Mouse (Mus musculus) bone marrow macrophage, adult 2 months (primary cell): Measurements from ENCODE around the gene Ankmy2. TPM values are rescaled to one million over a fixed set of nuclear protein-coding genes. Genes with fewer than 3 reads are reported as not detected.
"Not testable (repeated sequence)": the region's sequence is repeated elsewhere in the genome, so short reads cannot be mapped to it uniquely, and the experiment has no call there.

Experiments used
- H3K27ac ChIP-seq: 2 replicates; pipeline ENCODE4 v1.5.1; 2012; ENCODE audit warnings: low read depth, low read length; ENCODE audit not compliant: insufficient read depth
- H3K4me1 ChIP-seq: 2 replicates; pipeline ENCODE4 v1.6.1; 2012; ENCODE audit warnings: low read length; ENCODE audit not compliant: control insufficient read depth, insufficient read depth
- H3K4me3 ChIP-seq: 2 replicates; pipeline ENCODE4 v1.5.1; 2012; ENCODE audit warnings: mild to moderate bottlenecking, low read length, moderate library complexity; ENCODE audit not compliant: insufficient read depth
- CTCF ChIP-seq: IDR thresholded peaks from 2 replicates; pipeline ENCODE4 v1.5.1; 2012; ENCODE audit warnings: low read depth, mild to moderate bottlenecking, low read length, moderate library complexity
- POLR2A ChIP-seq: IDR thresholded peaks from 2 replicates; pipeline ENCODE4 v1.6.1; 2012; ENCODE audit warnings: mild to moderate bottlenecking, low read depth, low read length, borderline replicate concordance
- polyA plus RNA-seq: library from polyadenylated mRNA; stranded (reverse); fragments of >200 nt; gene quantifications from 2 replicates; pipeline ENCODE4 v1.2.4, GENCODE M21; 2012; ENCODE audit not compliant: missing spikeins, insufficient read depth, insufficient read length

Gene Ankmy2
- polyA plus RNA-seq, 1 experiment = 17.2 TPM

DNA sequence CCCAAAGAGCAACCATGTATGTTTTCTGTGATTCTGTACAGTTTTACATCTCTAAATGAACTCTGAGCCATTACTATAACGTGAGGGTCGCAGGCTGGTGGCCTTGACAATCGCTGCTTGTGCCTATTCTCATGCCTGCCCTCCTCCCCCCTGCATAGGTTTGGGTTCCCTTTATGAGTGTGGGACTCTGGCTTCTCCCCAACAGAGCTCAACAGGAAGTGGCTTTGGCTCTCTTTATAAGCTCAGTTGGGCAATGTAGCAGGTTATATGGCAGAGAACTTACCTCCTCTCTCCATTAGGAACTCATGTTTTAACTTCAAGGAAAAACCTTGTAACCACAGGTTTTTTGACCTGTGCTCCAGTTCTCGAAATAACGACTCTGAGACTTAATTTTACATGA is 33.4 kb downstream of the Ankmy2 start:
- Histone ChIP-seq H3K4me1 (peaks cover 26% of the 10 kb centered on the region), H3K4me3 (no peak overlapping the region), H3K27ac (no peak overlapping the region)
- no peak for TF ChIP-seq POLR2A
- TF ChIP-seq CTCF = no peak

- no peak overlapping the region for H3K4me3 ChIP-seq
- H3K4me1 ChIP-seq = peaks cover 7% of the 10 kb centered on the region
- no peak for TF ChIP-seq POLR2A
- no peak for TF ChIP-seq CTCF
- no peak overlapping the region for H3K27ac ChIP-seq
Measured at GRCm38 (mm10) chr12:36194976-36195375, 38.1 kb downstream of the Ankmy2 start.

DNA sequence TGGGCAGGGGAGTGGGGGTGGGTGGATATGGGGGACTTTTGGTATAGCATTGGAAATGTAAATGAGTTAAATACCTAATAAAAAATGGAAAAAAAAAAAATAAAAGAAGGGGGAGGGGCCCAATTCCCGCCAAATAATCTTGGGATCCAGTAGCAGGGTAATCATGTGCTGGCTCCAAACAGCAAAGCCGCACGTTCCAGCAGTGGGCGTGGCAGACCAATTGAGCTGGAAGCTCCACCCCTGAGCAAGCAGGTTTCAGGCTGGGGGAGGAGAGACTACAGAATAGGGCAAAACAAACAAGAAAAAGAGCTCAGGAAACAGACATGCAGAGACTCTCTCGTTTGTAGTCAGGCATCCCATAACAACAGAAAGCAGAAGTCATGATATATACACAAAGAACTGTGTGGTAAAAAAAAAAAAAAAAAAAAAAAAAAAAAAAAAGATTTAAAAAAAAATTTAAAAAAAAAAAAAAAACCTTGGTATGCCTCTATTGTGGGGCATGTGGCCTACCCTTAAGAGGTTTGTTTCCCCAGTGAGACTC is 48.7 kb downstream of the Ankmy2 start:
- H3K27ac ChIP-seq, H3K4me3 ChIP-seq, H3K4me1 ChIP-seq: not testable (repeated sequence)

GRCm38 (mm10) chr12:36207072-36207799 is 50.3 kb downstream of the Ankmy2 start:
- TF ChIP-seq CTCF (no peak), POLR2A (no peak)
- no peak overlapping the region for H3K4me3 ChIP-seq
- no peak overlapping the region for H3K27ac ChIP-seq
- no peaks in the 10 kb centered on the region for H3K4me1 ChIP-seq

GRCm38 (mm10) chr12:36207800-36208148 is 50.9 kb downstream of the Ankmy2 start:
- Histone ChIP-seq H3K4me1 (no peaks in the 10 kb centered on the region), H3K27ac (no peak overlapping the region), H3K4me3 (no peak overlapping the region)
- TF ChIP-seq CTCF (no peak), POLR2A (no peak)

- Histone ChIP-seq H3K4me3 (no peak overlapping the region), H3K4me1 (no peaks in the 10 kb centered on the region), H3K27ac (no peak overlapping the region)
- TF ChIP-seq POLR2A = no peak
- TF ChIP-seq CTCF = no peak
Measured at GRCm38 (mm10) chr12:36208456-36208855, 51.5 kb downstream of the Ankmy2 start.

DNA sequence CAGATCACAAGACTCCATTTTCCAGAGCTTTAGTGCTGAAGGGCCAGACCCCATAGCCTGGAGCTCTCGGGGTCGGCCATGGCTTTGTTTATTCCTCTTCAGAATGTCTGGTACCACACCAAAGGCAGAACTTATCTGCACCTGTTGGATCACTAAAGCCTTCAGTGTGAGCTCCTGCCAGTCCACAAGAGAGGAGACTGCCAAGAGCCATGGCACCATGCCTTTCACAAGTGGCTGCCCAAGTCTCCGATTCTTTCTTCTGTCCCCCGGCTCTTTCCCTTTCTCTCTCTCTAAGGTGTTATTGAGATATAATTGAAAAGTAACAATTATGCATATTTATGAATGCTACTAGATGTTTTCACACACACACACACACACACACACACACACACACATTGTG is 53.2 kb downstream of the Ankmy2 start:
- TF ChIP-seq CTCF (no peak), POLR2A (no peak)
- H3K4me3 ChIP-seq = no peak overlapping the region
- peaks cover 4% of the 10 kb centered on the region for H3K4me1 ChIP-seq
- no peak overlapping the region for H3K27ac ChIP-seq

- Histone ChIP-seq H3K27ac (no peak overlapping the region), H3K4me3 (no peak overlapping the region), H3K4me1 (peaks cover 8% of the 10 kb centered on the region)
- TF ChIP-seq CTCF (no peak), POLR2A (no peak)
Measured at GRCm38 (mm10) chr12:36214389-36215148, 57.7 kb downstream of the Ankmy2 start.

DNA sequence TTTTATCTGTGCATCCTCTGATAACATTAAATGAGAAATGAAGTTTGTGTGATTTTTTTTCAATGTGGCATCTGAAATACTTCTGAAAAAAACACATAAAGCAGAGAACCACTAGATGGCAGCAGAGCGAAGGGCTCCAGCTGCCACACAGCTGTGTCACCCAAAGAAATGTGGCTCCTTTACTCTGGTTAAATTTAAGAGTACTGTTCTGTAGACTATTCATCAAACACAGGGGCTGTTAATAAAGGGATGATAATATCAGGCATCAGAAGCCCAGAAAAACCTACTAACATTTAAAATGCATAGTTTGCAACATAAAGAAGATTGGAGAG is 58.2 kb downstream of the Ankmy2 start:
- Histone ChIP-seq H3K4me1 (peaks cover 8% of the 10 kb centered on the region), H3K27ac (no peak overlapping the region), H3K4me3 (no peak overlapping the region)
- no peak for TF ChIP-seq POLR2A
- TF ChIP-seq CTCF = peak; percentile 86

DNA sequence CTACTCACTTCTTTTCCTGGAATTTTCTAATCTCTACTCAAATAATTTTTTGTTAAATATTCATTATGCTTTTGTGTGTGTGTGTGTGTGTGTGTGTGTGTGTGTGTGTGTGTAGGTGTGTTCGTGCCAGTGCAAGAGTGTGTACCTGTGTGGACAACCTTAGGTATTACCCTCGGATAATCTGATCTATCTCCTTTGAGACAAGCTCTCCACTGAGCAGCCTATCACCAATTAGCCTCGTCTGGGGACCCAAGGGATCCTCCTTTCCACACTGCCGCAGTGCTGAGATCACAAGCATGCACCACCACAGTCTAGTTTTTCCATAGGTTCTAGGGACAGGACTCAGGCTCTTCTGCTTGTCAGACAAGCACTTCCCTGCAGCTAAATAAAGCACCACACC is 59.3 kb downstream of the Ankmy2 start:
- 0 out of 2 replicates have a peak overlapping the region, but pooled peaks have one; percentile 58 for H3K4me3 ChIP-seq
- H3K4me1 ChIP-seq = peaks cover 8% of the 10 kb centered on the region
- TF ChIP-seq CTCF = no peak
- no peak for TF ChIP-seq POLR2A
- H3K27ac ChIP-seq = no peak overlapping the region
